Mouse (Mus musculus) hindbrain, embryonic 12.5 days (tissue): Measurements from ENCODE around the gene Pigk. TPM values are rescaled to one million over a fixed set of nuclear protein-coding genes. Genes with fewer than 3 reads are reported as not detected.
A peak's percentile ranks its signal among the peaks of the same experiment; 100 is the strongest.
"Not testable (repeated sequence)": the region's sequence is repeated elsewhere in the genome, so short reads cannot be mapped to it uniquely, and the experiment has no call there.

ENCODE experiments used
- ATAC-seq: fragments of 200-750 bp; cut with Nextera tagmentation; 2 replicates; pipeline ENCODE4 v1.8.0; 2017; ENCODE audit warnings: moderate TSS enrichment; ENCODE audit not compliant: low FRiP score
- H3K27ac ChIP-seq: fragments of 300-500 bp; sonication (generic); 2 replicates; pipeline ENCODE4 v1.5.1; 2016; ENCODE audit warnings: mild to moderate bottlenecking
- H3K27me3 ChIP-seq: fragments of 300-500 bp; sonication (generic); 2 replicates; pipeline ENCODE4 v1.6.1; 2016; ENCODE audit warnings: mild to moderate bottlenecking
- H3K36me3 ChIP-seq: fragments of 300-500 bp; sonication (generic); 2 replicates; pipeline ENCODE4 v1.6.1; 2016; ENCODE audit warnings: mild to moderate bottlenecking
- H3K4me1 ChIP-seq: fragments of 300-500 bp; sonication (generic); 2 replicates; pipeline ENCODE4 v1.6.1; 2016
- H3K4me2 ChIP-seq: fragments of 300-500 bp; sonication (generic); replicated peaks from 2 replicates; pipeline ENCODE4 v1.6.1; 2016; ENCODE audit warnings: mild to moderate bottlenecking
- H3K4me3 ChIP-seq: fragments of 300-500 bp; sonication (generic); 2 replicates; pipeline ENCODE4 v1.5.1; 2016; ENCODE audit warnings: mild to moderate bottlenecking
- H3K9ac ChIP-seq: fragments of 300-500 bp; sonication (generic); 2 replicates; pipeline ENCODE4 v1.6.1; 2016; ENCODE audit warnings: mild to moderate bottlenecking, moderate library complexity
- H3K9me3 ChIP-seq: fragments of 300-500 bp; sonication (generic); replicated peaks from 2 replicates; pipeline ENCODE4 v1.6.1; 2016; ENCODE audit warnings: mild to moderate bottlenecking
- WGBS: fragments of 180-500 bp; shearing (Covaris S2); methylation state at CpG from one replicate; pipeline ENCODE4 v1.1.7; 2016; 5-methylcytosine and 5-hydroxymethylcytosine counted together
- polyA plus RNA-seq: library from polyadenylated mRNA; unstranded; fragments of >200 nt; fragmentation: Nextera tagmentation; extraction: Ambion mirVana; gene quantifications from 2 replicates; pipeline ENCODE4 v1.2.1, GENCODE M21; 2016

Gene Pigk
- polyA plus RNA-seq, 1 experiment from 2014 or later = 46.1 TPM

- H3K4me1 ChIP-seq, H3K9ac ChIP-seq, H3K9me3 ChIP-seq, H3K27ac ChIP-seq, H3K36me3 ChIP-seq, ATAC-seq, H3K4me3 ChIP-seq, H3K4me2 ChIP-seq, H3K27me3 ChIP-seq: not testable (repeated sequence)
- whole genome bisulfite sequencing = 92% methylated on average over 8 of the region's 8 CpGs
Measured at GRCm38 (mm10) chr3:152701536-152701935, 12.4 kb upstream of the Pigk start.

GRCm38 (mm10) chr3:152702274-152702843 is 11.5 kb upstream of the Pigk start:
- H3K4me2 ChIP-seq = peak overlapping the region; percentile 38
- no peak for ATAC-seq
- H3K9me3 ChIP-seq = no peaks in the 10 kb centered on the region
- no peaks in the 10 kb centered on the region for H3K36me3 ChIP-seq
- H3K27ac ChIP-seq = no peak overlapping the region
- no peak overlapping the region for H3K9ac ChIP-seq
- 45% methylated on average over 8 of the region's 8 CpGs for WGBS
- H3K27me3 ChIP-seq = no peaks in the 10 kb centered on the region
- H3K4me1 ChIP-seq = no peaks in the 10 kb centered on the region
- peak overlapping the region; percentile 19; the same call in 1 of the 2 replicates for H3K4me3 ChIP-seq

GRCm38 (mm10) chr3:152705826-152706225 is 8.1 kb upstream of the Pigk start:
- Histone ChIP-seq H3K9me3 (no peaks in the 10 kb centered on the region), H3K27me3 (no peaks in the 10 kb centered on the region), H3K4me2 (no peak overlapping the region), H3K27ac (no peak overlapping the region), H3K9ac (no peak overlapping the region), H3K4me3 (no peak overlapping the region), H3K36me3 (no peaks in the 10 kb centered on the region), H3K4me1 (no peaks in the 10 kb centered on the region)
- WGBS = 63% methylated on average over 5 of the region's 5 CpGs
- no peak for ATAC-seq

GRCm38 (mm10) chr3:152706901-152707300 is 7.0 kb upstream of the Pigk start:
- no peak overlapping the region for H3K27ac ChIP-seq
- no peak overlapping the region for H3K9ac ChIP-seq
- H3K4me2 ChIP-seq = no peak overlapping the region
- no peaks in the 10 kb centered on the region for H3K9me3 ChIP-seq
- ATAC-seq = no peak
- no peaks in the 10 kb centered on the region for H3K4me1 ChIP-seq
- H3K36me3 ChIP-seq = no peaks in the 10 kb centered on the region
- no peaks in the 10 kb centered on the region; the same call in 1 of the 2 replicates for H3K27me3 ChIP-seq
- no peak overlapping the region for H3K4me3 ChIP-seq
- WGBS = 73% methylated on average over 2 of the region's 2 CpGs

- Histone ChIP-seq H3K4me1 (no peaks in the 10 kb centered on the region), H3K9ac (no peak overlapping the region), H3K9me3 (no peaks in the 10 kb centered on the region), H3K4me2 (no peak overlapping the region), H3K27me3 (no peaks in the 10 kb centered on the region; the same call in 1 of the 2 replicates), H3K36me3 (no peaks in the 10 kb centered on the region), H3K4me3 (no peak overlapping the region), H3K27ac (no peak overlapping the region)
- ATAC-seq = no peak
- WGBS = 89% methylated on average over 5 of the region's 5 CpGs
Measured at GRCm38 (mm10) chr3:152707321-152707823, 6.5 kb upstream of the Pigk start.

GRCm38 (mm10) chr3:152709936-152710335 is 4.0 kb upstream of the Pigk start:
- Histone ChIP-seq H3K4me2 (no peak overlapping the region), H3K27ac (no peak overlapping the region), H3K4me3 (no peak overlapping the region), H3K9me3 (no peaks in the 10 kb centered on the region), H3K36me3 (no peaks in the 10 kb centered on the region), H3K4me1 (peaks cover 4% of the 10 kb centered on the region), H3K27me3 (no peaks in the 10 kb centered on the region; the same call in 1 of the 2 replicates), H3K9ac (no peak overlapping the region)
- WGBS = 79% methylated on average over 3 of the region's 3 CpGs
- ATAC-seq = no peak

- Histone ChIP-seq H3K9ac (no peak overlapping the region), H3K4me3 (no peak overlapping the region), H3K27me3 (no peaks in the 10 kb centered on the region; the same call in 1 of the 2 replicates), H3K27ac (no peak overlapping the region), H3K36me3 (no peaks in the 10 kb centered on the region), H3K9me3 (no peaks in the 10 kb centered on the region), H3K4me2 (no peak overlapping the region), H3K4me1 (peaks cover 10% of the 10 kb centered on the region)
- ATAC-seq = no peak
- 76% methylated on average over 4 of the region's 4 CpGs for WGBS
Measured at GRCm38 (mm10) chr3:152712957-152713356, 943 bp upstream of the Pigk start.

- Histone ChIP-seq H3K27me3 (no peaks in the 10 kb centered on the region), H3K4me2 (no peak overlapping the region), H3K27ac (no peak overlapping the region), H3K36me3 (peaks cover 8% of the 10 kb centered on the region; the same call in 1 of the 2 replicates), H3K4me1 (no peaks in the 10 kb centered on the region), H3K4me3 (no peak overlapping the region), H3K9ac (no peak overlapping the region), H3K9me3 (no peaks in the 10 kb centered on the region)
- no peak for ATAC-seq
- WGBS = 85% methylated on average over 6 of the region's 6 CpGs
Measured at GRCm38 (mm10) chr3:152721301-152721700, 7.4 kb downstream of the Pigk start.

- Histone ChIP-seq H3K9ac (no peak overlapping the region), H3K4me3 (no peak overlapping the region), H3K27ac (no peak overlapping the region), H3K27me3 (no peaks in the 10 kb centered on the region), H3K4me2 (no peak overlapping the region), H3K36me3 (peaks cover 8% of the 10 kb centered on the region; the same call in 1 of the 2 replicates), H3K9me3 (no peaks in the 10 kb centered on the region), H3K4me1 (peaks cover 4% of the 10 kb centered on the region; the same call in 1 of the 2 replicates)
- WGBS = 58% methylated on average over 3 of the region's 3 CpGs
- no peak for ATAC-seq
Measured at GRCm38 (mm10) chr3:152722836-152723235, 8.9 kb downstream of the Pigk start.

GRCm38 (mm10) chr3:152724446-152724845 is 10.5 kb downstream of the Pigk start:
- Histone ChIP-seq H3K27me3 (no peaks in the 10 kb centered on the region), H3K27ac (no peak overlapping the region), H3K4me2 (no peak overlapping the region), H3K36me3 (peaks cover 8% of the 10 kb centered on the region; the same call in 1 of the 2 replicates), H3K9me3 (no peaks in the 10 kb centered on the region), H3K9ac (no peak overlapping the region), H3K4me1 (peaks cover 9% of the 10 kb centered on the region; the same call in 1 of the 2 replicates), H3K4me3 (no peak overlapping the region)
- 89% methylated on average over 9 of the region's 9 CpGs for WGBS
- no peak for ATAC-seq

- H3K4me2 ChIP-seq = no peak overlapping the region
- no peak overlapping the region for H3K4me3 ChIP-seq
- peaks cover 4% of the 10 kb centered on the region; the same call in 1 of the 2 replicates for H3K36me3 ChIP-seq
- H3K4me1 ChIP-seq = peaks cover 9% of the 10 kb centered on the region; the same call in 1 of the 2 replicates
- WGBS = 62% methylated on average over 6 of the region's 6 CpGs
- H3K27ac ChIP-seq = no peak overlapping the region
- no peaks in the 10 kb centered on the region for H3K27me3 ChIP-seq
- 0 out of 2 replicates have a peak, but pooled peaks have one; percentile 40 for ATAC-seq
- no peaks in the 10 kb centered on the region for H3K9me3 ChIP-seq
- H3K9ac ChIP-seq = no peak overlapping the region
Measured at GRCm38 (mm10) chr3:152728238-152728637, 14.3 kb downstream of the Pigk start.

- no peak overlapping the region for H3K4me2 ChIP-seq
- H3K4me1 ChIP-seq = peaks cover 7% of the 10 kb centered on the region; the same call in 1 of the 2 replicates
- no peak overlapping the region for H3K9ac ChIP-seq
- WGBS = 97% methylated on average over 4 of the region's 4 CpGs
- H3K4me3 ChIP-seq = no peak overlapping the region
- no peaks in the 10 kb centered on the region for H3K36me3 ChIP-seq
- ATAC-seq = no peak
- no peaks in the 10 kb centered on the region for H3K9me3 ChIP-seq
- H3K27ac ChIP-seq = no peak overlapping the region
- H3K27me3 ChIP-seq = no peaks in the 10 kb centered on the region
Measured at GRCm38 (mm10) chr3:152733011-152733410, 19.1 kb downstream of the Pigk start.

GRCm38 (mm10) chr3:152733513-152733912 is 19.6 kb downstream of the Pigk start:
- Histone ChIP-seq H3K9ac (no peak overlapping the region), H3K4me2 (no peak overlapping the region), H3K36me3 (no peaks in the 10 kb centered on the region)

More at GRCm38 (mm10) chr3:152733513-152733912, 19.6 kb downstream of the Pigk start:
- Histone ChIP-seq H3K27ac (no peak overlapping the region), H3K4me1 (0 out of 2 replicates have a peak, but pooled peaks cover 2% of the 10 kb centered on the region), H3K4me3 (no peak overlapping the region), H3K9me3 (no peaks in the 10 kb centered on the region), H3K27me3 (no peaks in the 10 kb centered on the region)
- no peak for ATAC-seq
